Mouse (Mus musculus) embryo, embryonic 9.5 days (tissue): ENCODE results near the gene Ggt1.
A peak's percentile ranks its signal among the peaks of the same experiment; 100 is the strongest.
"Not testable (repeated sequence)": the region's sequence is repeated elsewhere in the genome, so short reads cannot be mapped to it uniquely, and the experiment has no call there.

Experiments
- DNase-seq: peaks from one replicate; pipeline ENCODE4 v3.0.0-alpha.2; 2017; ENCODE audit errors: extremely low spot score

The Ggt1 gene

GRCm38 (mm10) chr10:75561071-75561654, at the start of gene Ggt1:
Ggt1 (plus strand) TSS chr10:75561604.
- no peak for DNase-seq

GRCm38 (mm10) chr10:75511897-75512296, 49.5 kb upstream of the Ggt1 start:
- no peak for DNase-seq

GRCm38 (mm10) chr10:75512796-75513195, 48.6 kb upstream of the Ggt1 start:
- DNase-seq: no peak

- DNase-seq: no peak
Observed at GRCm38 (mm10) chr10:75513306-75514067, 47.9 kb upstream of the Ggt1 start.

- no peak for DNase-seq
Observed at GRCm38 (mm10) chr10:75514361-75514760, 47.0 kb upstream of the Ggt1 start.

- peak; percentile 19 for DNase-seq
Observed at GRCm38 (mm10) chr10:75515216-75516037, 46.0 kb upstream of the Ggt1 start.

- peak; percentile 7 for DNase-seq
Observed at GRCm38 (mm10) chr10:75516038-75516723, 45.2 kb upstream of the Ggt1 start.

- DNase-seq: no peak
Observed at GRCm38 (mm10) chr10:75516724-75517072, 44.7 kb upstream of the Ggt1 start.

- peak; percentile 98 for DNase-seq
Observed at GRCm38 (mm10) chr10:75517073-75517757, 44.2 kb upstream of the Ggt1 start, which contains the start of gene Snrpd3. Snrpd3 (plus strand) TSS chr10:75517551.

GRCm38 (mm10) chr10:75517758-75518143, 43.7 kb upstream of the Ggt1 start, which contains the start of gene Gucd1:
Gucd1 (minus strand) TSS chr10:75517972.
- peak; percentile 98 for DNase-seq

GRCm38 (mm10) chr10:75520581-75520980, 40.8 kb upstream of the Ggt1 start:
- no peak for DNase-seq

- DNase-seq: no peak
Observed at GRCm38 (mm10) chr10:75521643-75522042, 39.8 kb upstream of the Ggt1 start.

GRCm38 (mm10) chr10:75525450-75525849, 36.0 kb upstream of the Ggt1 start:
- not testable (repeated sequence) for DNase-seq

- no peak for DNase-seq
Observed at GRCm38 (mm10) chr10:75530322-75530721, 31.1 kb upstream of the Ggt1 start.

- DNase-seq: no peak
Observed at GRCm38 (mm10) chr10:75531532-75532090, 29.8 kb upstream of the Ggt1 start.

GRCm38 (mm10) chr10:75534216-75534615, 27.2 kb upstream of the Ggt1 start:
- DNase-seq: no peak

GRCm38 (mm10) chr10:75534934-75535333, 26.5 kb upstream of the Ggt1 start:
- no peak for DNase-seq

GRCm38 (mm10) chr10:75535423-75535822, 26.0 kb upstream of the Ggt1 start:
- DNase-seq: no peak

- DNase-seq: no peak
Observed at GRCm38 (mm10) chr10:75536123-75536522, 25.3 kb upstream of the Ggt1 start.

- DNase-seq: no peak
Observed at GRCm38 (mm10) chr10:75547901-75548300, 13.5 kb upstream of the Ggt1 start.

GRCm38 (mm10) chr10:75548486-75548885, 12.9 kb upstream of the Ggt1 start:
- DNase-seq: no peak
